Mouse (Mus musculus): Measurements from ENCODE around the gene Armc12. TPM values are rescaled to one million over a fixed set of nuclear protein-coding genes. Genes with fewer than 3 reads are reported as not detected.
"Not testable (repeated sequence)": the region's sequence is repeated elsewhere in the genome, so short reads cannot be mapped to it uniquely, and the experiment has no call there.

Armc12 gene
- total RNA-seq, 2 experiments from 2014 or later: not detected

GRCm38 (mm10) chr17:28528043-28528351, 2.6 kb upstream of the Armc12 start:
- peak; percentile 49 for ATAC-seq (replicated peaks; ENCODE audit: poor library complexity, severe bottlenecking)

GRCm38 (mm10) chr17:28529116-28529515, 1.5 kb upstream of the Armc12 start:
- no peak for ATAC-seq (replicated peaks; ENCODE audit: poor library complexity, severe bottlenecking)

GRCm38 (mm10) chr17:28531946-28532345, 1.3 kb downstream of the Armc12 start:
- peak; percentile 47; the same call in 1 of the 2 replicates for ATAC-seq (replicated peaks; ENCODE audit: poor library complexity, severe bottlenecking)

GRCm38 (mm10) chr17:28532557-28532956, 2.0 kb downstream of the Armc12 start:
- peak; percentile 67 for ATAC-seq (replicated peaks; ENCODE audit: poor library complexity, severe bottlenecking)

DNA sequence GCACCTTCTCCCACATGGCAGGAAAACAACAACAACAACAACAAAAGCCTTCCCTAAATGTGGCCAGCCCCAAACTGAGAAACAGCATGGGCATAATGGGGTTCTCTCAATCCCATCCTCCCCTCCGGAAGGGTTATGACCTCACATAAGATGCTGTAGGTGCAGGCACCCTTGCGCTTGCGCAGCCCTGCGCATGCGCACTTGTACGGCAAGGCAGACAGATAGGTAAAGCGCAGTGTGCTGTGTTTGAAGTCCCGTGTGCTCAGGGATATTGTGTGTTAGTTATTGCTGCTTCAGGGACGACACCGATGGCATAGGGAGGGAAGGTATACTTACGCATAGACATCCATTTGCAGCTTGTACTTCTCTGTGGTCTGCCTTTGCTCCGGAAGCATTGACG, 2.7 kb downstream of the Armc12 start:
- no peak for ATAC-seq (replicated peaks; ENCODE audit: poor library complexity, severe bottlenecking)

- no peak for ATAC-seq (replicated peaks; ENCODE audit: poor library complexity, severe bottlenecking)
Measured at GRCm38 (mm10) chr17:28537881-28538280, 7.3 kb downstream of the Armc12 start.

DNA sequence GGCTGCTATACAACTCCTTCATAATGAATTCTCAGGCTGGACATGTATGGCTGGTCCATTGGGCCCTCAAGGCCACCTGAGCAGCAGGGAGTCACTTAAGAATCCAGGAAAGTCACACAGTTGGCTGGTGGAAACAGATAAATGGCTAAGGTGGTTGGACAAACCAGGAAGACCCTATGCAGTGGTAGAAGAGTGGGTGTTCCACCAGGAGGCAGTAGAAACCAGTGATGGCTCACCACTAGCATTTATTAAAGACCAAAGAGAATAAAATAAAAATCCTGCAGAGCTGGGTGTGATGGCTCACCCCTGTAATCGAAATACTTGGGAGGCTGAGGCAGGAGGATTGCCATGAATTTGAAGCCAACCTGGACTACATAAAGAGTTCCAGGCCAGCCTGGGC, 16.3 kb downstream of the Armc12 start:
- ATAC-seq (replicated peaks; ENCODE audit: poor library complexity, severe bottlenecking): no peak

DNA sequence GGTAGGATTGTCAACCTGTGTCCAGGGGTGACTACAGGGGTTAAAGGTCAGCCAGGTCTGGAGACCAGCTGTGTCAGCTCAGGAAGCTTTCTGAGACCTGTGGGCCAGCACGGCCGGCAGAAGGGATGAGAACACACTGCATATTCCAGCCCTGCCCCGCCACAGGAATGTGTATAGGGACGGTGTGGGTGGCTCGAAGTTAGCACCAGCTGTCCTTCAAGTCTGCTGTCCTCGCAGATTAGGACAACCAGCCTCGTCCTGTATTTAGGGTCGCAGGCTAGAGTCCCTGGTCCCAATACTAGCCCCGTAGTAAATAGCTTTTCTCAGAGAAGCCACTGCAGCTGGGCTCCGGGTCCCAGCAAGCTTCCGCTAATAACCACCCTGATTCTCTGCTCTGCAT, 17.9 kb downstream of the Armc12 start:
- no peak for ATAC-seq (replicated peaks; ENCODE audit: poor library complexity, severe bottlenecking)

DNA sequence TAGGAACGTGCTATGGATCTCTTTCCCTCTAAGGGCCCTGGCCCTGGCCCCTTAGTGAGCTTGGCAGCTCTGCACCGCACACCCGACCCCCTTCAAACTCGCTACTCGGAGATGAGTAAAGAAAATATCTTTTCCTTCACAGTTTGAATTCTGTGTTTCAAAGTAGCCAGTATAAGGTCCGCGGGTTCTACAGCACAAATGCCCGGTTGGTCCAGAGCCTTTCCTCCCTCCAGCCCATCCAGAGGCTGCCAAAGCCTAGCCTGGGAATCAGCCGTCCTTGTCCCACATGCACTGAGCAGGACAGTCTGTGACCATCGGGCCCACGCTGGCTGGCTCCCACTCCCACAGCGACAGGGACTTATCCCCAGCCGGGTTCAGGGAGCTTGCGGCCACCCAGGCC, 18.5 kb downstream of the Armc12 start, which contains the start of gene Clpsl2:
Clpsl2 (plus strand) TSS at position 301 of the 400 bp plus-strand sequence.
- no peak for ATAC-seq (replicated peaks; ENCODE audit: poor library complexity, severe bottlenecking)

DNA sequence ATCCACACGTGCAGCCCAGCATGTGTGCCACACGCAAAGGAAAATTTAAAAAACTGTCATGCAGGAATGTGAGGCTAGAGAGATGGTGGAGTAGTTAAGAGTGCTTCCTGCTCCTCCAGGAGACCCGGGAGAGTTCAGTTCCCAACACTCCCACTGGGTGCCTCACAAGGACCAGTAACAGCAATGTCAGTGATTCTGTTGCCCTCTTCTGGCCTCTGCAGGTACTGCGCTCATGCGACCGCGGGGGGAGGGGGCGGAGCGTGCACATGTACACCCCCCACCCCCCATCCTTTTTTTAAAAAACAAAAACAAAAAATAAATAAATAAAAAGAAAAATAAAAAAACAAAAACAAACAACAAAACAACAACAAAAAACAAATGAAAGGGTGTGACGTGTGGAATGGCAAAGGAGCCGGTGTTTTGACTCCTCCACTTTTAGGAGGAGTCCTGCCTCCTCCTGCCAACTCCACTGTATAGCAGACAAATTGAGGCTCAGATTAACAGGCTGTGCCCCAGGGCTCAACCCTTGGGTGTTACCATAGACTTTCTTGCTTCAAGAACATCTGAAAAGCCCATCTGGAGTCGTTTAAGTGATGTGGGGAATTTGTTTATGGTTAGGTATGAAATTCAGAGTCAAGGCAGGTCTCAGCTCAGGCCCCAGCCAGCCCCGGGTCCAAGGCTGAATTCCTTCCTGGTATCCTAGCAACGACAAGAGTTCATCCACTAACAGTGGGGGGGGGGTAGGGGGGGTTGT, 22.6 kb downstream of the Armc12 start:
- ATAC-seq (replicated peaks; ENCODE audit: poor library complexity, severe bottlenecking): peak; percentile 85

DNA sequence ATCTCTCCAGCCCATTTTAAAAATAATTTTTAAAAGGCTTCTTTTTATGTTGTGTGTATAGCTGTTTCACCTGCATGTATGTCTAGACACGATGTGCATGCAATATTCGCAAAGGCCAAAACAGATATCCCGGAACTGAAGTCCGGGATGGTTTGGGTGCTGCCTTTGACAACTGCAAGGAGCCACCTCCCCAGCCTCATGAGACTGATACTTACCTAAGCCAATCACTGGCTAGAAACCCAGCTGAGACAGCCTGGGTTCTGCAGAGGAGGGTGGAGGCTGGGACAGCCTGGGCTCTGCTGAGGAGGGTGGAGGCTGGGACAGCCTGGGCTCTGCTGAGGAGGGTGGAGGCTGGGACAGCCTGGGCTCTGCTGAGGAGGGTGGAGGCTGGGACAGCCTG, 23.4 kb downstream of the Armc12 start:
- ATAC-seq (replicated peaks; ENCODE audit: poor library complexity, severe bottlenecking): not testable (repeated sequence)

GRCm38 (mm10) chr17:28556635-28557396, 26.2 kb downstream of the Armc12 start:
- no peak for ATAC-seq (replicated peaks; ENCODE audit: poor library complexity, severe bottlenecking)

- no peak for ATAC-seq (replicated peaks; ENCODE audit: poor library complexity, severe bottlenecking)
Measured at GRCm38 (mm10) chr17:28557772-28558171, 27.2 kb downstream of the Armc12 start.

GRCm38 (mm10) chr17:28560598-28560997, 30.0 kb downstream of the Armc12 start, which contains the start of gene Clps:
Clps (minus strand) TSS chr17:28560766.
- no peak for ATAC-seq (replicated peaks; ENCODE audit: poor library complexity, severe bottlenecking)

- ATAC-seq (replicated peaks; ENCODE audit: poor library complexity, severe bottlenecking): no peak
Measured at GRCm38 (mm10) chr17:28561613-28562012, 31.0 kb downstream of the Armc12 start.

DNA sequence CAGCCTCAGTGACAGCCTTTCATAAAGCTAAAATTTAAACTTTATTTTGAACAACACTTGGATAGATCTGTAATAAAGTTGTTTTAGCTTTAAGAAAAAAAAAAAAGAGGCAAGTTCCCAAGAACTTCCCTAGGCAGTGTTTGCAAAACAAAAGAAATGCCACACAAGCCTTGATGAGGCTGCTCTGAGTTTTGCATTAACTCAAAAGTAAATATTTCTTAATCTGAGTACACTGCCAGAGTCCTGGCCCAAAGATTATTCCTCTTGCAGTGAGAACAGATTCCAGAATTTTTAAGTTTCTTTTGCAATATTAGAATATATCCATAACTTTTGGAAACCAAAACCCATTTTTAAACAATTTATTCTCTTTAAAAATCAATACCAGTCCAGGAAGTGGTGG, 34.6 kb downstream of the Armc12 start:
- ATAC-seq (replicated peaks; ENCODE audit: poor library complexity, severe bottlenecking): no peak

- ATAC-seq (replicated peaks; ENCODE audit: poor library complexity, severe bottlenecking): no peak
Measured at GRCm38 (mm10) chr17:28567541-28567940, 36.9 kb downstream of the Armc12 start.

DNA sequence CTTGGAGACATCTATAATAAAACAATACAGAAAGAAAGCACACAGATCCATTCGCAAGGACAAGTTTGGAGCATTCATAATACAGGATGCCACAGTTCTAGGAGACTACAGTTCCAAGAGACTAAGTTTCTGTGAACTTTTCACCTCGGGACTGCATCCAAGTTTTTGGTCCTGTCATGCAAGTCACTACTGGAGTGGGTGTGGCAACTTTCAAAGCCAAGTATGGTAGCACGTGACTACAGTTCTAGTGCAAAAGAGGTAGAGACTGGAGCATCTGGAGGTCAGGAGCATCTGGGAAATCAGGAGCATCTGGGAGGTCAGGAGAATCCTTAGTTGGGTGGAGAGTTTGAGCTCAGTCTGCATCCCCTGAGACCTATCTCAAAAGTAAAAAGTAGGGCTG, 41.3 kb downstream of the Armc12 start:
- no peak for ATAC-seq (replicated peaks; ENCODE audit: poor library complexity, severe bottlenecking)

DNA sequence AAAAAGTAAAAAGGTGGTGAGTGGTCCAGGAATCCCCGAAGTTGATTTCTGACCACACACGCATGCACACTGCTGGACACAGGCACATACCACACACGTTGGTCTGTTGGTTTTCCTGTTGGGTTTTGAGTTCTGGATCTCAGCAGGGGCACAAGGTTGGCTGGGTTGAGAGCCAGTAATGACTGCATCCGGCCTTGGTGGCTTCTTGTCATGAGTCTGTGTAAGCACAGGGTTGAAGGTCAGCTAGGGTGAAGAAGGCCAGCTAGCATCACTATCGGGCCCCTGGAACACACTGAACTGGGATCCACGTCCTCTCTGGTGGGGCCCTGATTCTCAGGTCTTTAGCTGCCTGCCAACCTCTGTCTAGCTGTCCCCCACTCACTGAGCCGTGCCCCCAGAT, 41.9 kb downstream of the Armc12 start:
- ATAC-seq (replicated peaks; ENCODE audit: poor library complexity, severe bottlenecking): no peak

DNA sequence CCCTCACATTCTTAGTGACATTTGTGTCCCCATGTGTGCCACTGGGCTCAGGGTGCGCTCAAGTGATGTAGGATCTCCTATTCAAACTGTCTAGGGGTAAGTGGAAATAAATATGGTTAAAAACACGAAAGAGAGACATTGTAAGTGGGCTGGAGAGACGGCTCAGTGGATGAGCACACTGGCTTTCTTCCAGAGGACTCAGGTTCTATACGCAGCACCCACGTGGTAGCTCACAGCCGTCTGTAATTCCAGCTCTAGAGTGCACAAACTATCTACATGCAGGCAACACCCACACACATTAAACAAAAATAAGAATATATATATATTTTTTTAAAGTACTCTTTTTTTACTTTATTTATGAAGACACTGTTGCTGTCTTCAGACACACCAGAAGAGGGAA, 42.3 kb downstream of the Armc12 start:
- no peak for ATAC-seq (replicated peaks; ENCODE audit: poor library complexity, severe bottlenecking)

DNA sequence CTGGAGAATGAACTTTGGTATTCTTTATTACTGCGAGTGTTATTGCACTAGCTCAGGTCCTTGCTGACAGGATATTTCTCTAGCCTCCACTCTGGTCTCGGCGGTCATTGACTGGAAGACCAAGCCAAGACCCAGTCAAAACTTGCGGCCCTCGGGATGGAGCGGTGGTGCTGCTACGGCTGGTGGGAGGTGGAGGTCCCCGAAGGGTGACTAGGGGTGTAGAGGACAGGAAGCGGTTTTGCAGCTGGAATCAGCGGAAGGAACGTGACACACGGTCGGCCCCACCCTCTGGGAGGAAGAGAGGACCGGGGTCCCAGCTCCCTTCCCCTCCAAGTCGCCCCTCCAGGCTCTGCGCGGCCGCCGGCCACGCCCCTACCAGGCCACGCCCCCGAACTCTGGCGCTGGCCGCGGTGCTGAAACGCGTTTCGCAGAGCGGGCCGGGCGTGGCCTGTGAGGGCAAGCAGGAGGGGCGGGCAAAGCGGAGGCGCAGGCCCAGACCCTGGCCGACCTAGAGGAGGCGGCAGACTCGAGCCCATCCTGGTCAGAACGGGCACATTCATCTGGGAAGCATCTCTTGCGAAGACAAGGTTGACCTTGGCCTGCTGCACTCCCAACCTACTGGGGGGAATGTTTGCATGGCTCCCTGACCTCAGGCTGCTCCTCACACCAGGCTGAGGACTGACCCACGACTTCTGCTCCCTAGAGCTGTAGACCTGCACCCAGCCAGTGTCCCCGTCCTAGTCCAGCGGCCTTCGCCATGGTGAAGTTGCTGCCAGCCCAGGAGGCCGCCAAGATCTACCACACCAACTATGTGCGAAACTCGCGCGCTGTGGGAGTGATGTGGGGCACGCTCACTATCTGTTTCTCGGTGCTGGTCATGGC, 44.9 kb downstream of the Armc12 start, which contains the start of gene Lhfpl5:
Lhfpl5 (plus strand) TSS at position 398 of the 882 bp plus-strand sequence.
- ATAC-seq (replicated peaks; ENCODE audit: poor library complexity, severe bottlenecking): peak; percentile 93
